ENCODE assay signal across 9 mouse cellular contexts in genomic region chr4:43823845-43824337, GRCm38 (mm10). TPM values are rescaled to one million over a fixed set of nuclear protein-coding genes. Genes with fewer than 3 reads are reported as not detected.
DNase-seq lines count a peak whose midpoint lies in the region; ATAC-seq and TF ChIP-seq lines count a peak whose summit lies in the region.
"Had no signal": no experiment of that assay in that cellular context is flagged by ENCODE, and none has a peak within 500 bp of the region (broad histone marks: within the 10 kb centered on the region; RNA-seq: fewer than 3 reads in every experiment).

Olfr156 (minus strand) TSS chr4:43823895.

- no peaks in the 10 kb centered on the region for H3K27me3 ChIP-seq in forebrain, postnatal 0 days (ENCODE audit: insufficient read depth, low read length)
- H3K27me3 ChIP-seq in forebrain, embryonic 15.5 days, result no peaks in the 10 kb centered on the region
- no peaks in the 10 kb centered on the region for H3K27me3 ChIP-seq in liver, adult 2 months (ENCODE audit: control insufficient read depth, insufficient read depth, low read length)
- H3K27me3 ChIP-seq in liver, embryonic 12.5 days (replicated peaks), result no peaks in the 10 kb centered on the region

- H3K9ac ChIP-seq in forebrain, postnatal 0 days, result no peak within 1 kb of the TSS
- no peak within 1 kb of the TSS for H3K9ac ChIP-seq in forebrain, embryonic 15.5 days (replicated peaks)
- no peak within 1 kb of the TSS for H3K9ac ChIP-seq in liver, adult 2 months (ENCODE audit: low read depth, low read length)
- no peak within 1 kb of the TSS for H3K9ac ChIP-seq in liver, embryonic 12.5 days

- DNase-seq in forebrain, postnatal 0 days, result peak; percentile 8
- DNase-seq in liver, adult 2 months (ENCODE audit: extremely low read depth, low read depth, low spot score), result no peak
- DNase-seq in embryo, embryonic 11.5 days (ENCODE audit: low read depth, low spot score), result peak; percentile 31
- DNase-seq in cerebellum, adult 11-12 months, result no peak
- DNase-seq in spleen, adult 18-20 months, result no peak

- TF ChIP-seq POLR2A in liver, adult 2 months (IDR thresholded peaks at IDR 0.05; ENCODE audit: extremely low read depth, insufficient read depth, low read length), result no peak

- H3K4me1 ChIP-seq in forebrain, postnatal 0 days (ENCODE audit: insufficient read depth), result no peaks in the 10 kb centered on the region
- H3K4me1 ChIP-seq in forebrain, embryonic 15.5 days, result no peaks in the 10 kb centered on the region
- H3K4me1 ChIP-seq in liver, adult 2 months (ENCODE audit: control insufficient read depth, insufficient read depth, low read length), result no peaks in the 10 kb centered on the region
- H3K4me1 ChIP-seq in liver, embryonic 12.5 days, result no peaks in the 10 kb centered on the region

- no peaks in the 10 kb centered on the region for H3K9me3 ChIP-seq in forebrain, postnatal 0 days (ENCODE audit: low read length)
- H3K9me3 ChIP-seq in forebrain, embryonic 15.5 days, result no peaks in the 10 kb centered on the region
- H3K9me3 ChIP-seq in liver, embryonic 12.5 days (replicated peaks), result no peaks in the 10 kb centered on the region

- no peaks in the 10 kb centered on the region for H3K36me3 ChIP-seq in forebrain, postnatal 0 days (ENCODE audit: insufficient read depth)
- H3K36me3 ChIP-seq in forebrain, embryonic 15.5 days, result no peaks in the 10 kb centered on the region
- no peaks in the 10 kb centered on the region for H3K36me3 ChIP-seq in liver, adult 2 months (ENCODE audit: control insufficient read depth, insufficient read depth, low read length)
- H3K36me3 ChIP-seq in liver, embryonic 12.5 days, result no peaks in the 10 kb centered on the region

- no peak within 1 kb of the TSS for H3K4me3 ChIP-seq in forebrain, postnatal 0 days (ENCODE audit: low read depth, low read length)
- H3K4me3 ChIP-seq in forebrain, embryonic 15.5 days, result no peak within 1 kb of the TSS
- no peak within 1 kb of the TSS for H3K4me3 ChIP-seq in liver, adult 2 months (ENCODE audit: insufficient read depth, low read depth, low read length)
- H3K4me3 ChIP-seq in liver, embryonic 12.5 days, result no peak within 1 kb of the TSS

- H3K27ac ChIP-seq in forebrain, postnatal 0 days (ENCODE audit: low read depth, low read length), result no peak within 1 kb of the TSS
- H3K27ac ChIP-seq in forebrain, embryonic 15.5 days (replicated peaks), result no peak within 1 kb of the TSS
- no peak within 1 kb of the TSS for H3K27ac ChIP-seq in liver, adult 2 months (replicated peaks; ENCODE audit: insufficient read depth, low read depth, low read length)
- H3K27ac ChIP-seq in liver, embryonic 12.5 days, result no peak within 1 kb of the TSS

- WGBS in forebrain, postnatal 0 days, result 12% methylated on average over 7 of the region's 7 CpGs
- WGBS in forebrain, embryonic 15.5 days, result 14% methylated on average over 7 of the region's 7 CpGs
- 28% methylated on average over 7 of the region's 7 CpGs for WGBS in liver, adult 2 months
- 23% methylated on average over 7 of the region's 7 CpGs for WGBS in liver, embryonic 12.5 days (ENCODE audit: insufficient replicate concordance)

- H3K79me2 ChIP-seq in liver, adult 2 months (ENCODE audit: control insufficient read depth, insufficient read depth, low read length), result no peaks in the 10 kb centered on the region

- no peak within 1 kb of the TSS for H3K4me2 ChIP-seq in forebrain, postnatal 0 days (ENCODE audit: low read depth)
- no peak within 1 kb of the TSS for H3K4me2 ChIP-seq in forebrain, embryonic 15.5 days (replicated peaks)
- H3K4me2 ChIP-seq in liver, embryonic 12.5 days, result no peak within 1 kb of the TSS

- peak; percentile 68 for TF ChIP-seq CTCF in forebrain, postnatal 0 days (IDR thresholded peaks at IDR 0.05; ENCODE audit: low read depth)
- TF ChIP-seq CTCF in liver, adult 2 months (IDR thresholded peaks at IDR 0.05; ENCODE audit: low read depth, low read length), result peak; percentile 37

- ATAC-seq in forebrain, postnatal 0 days, result 0 out of 2 replicates have a peak, but pooled peaks have one; percentile 43
- no peak for ATAC-seq in forebrain, embryonic 15.5 days (replicated peaks)
- ATAC-seq in liver, embryonic 12.5 days, result no peak
- ATAC-seq in megakaryocyte progenitor cell, adult 5-6 weeks (replicated peaks; ENCODE audit: poor library complexity), result 0 out of 2 replicates have a peak, but pooled peaks have one; percentile 29

RNA-seq across cellular contexts. Expression of gene Olfr156, which starts in this region (rescaled TPM):
- not detected in 2 replicates for total RNA-seq in forebrain, postnatal 0 days (2014; rRNA removed)
- not detected in 2 replicates for polyA plus RNA-seq in forebrain, postnatal 0 days (2015; fragmentation: Nextera tagmentation; extraction: Ambion mirVana)
- polyA plus RNA-seq in forebrain, embryonic 15.5 days (2015; fragmentation: Nextera tagmentation; extraction: Ambion mirVana), result not detected in 2 replicates
- not detected in 2 replicates for total RNA-seq in liver, adult 2 months (2014; rRNA removed)
- polyA plus RNA-seq in liver, adult 2 months (2012; rRNA removed), result not detected in 2 replicates
- polyA plus RNA-seq in liver, embryonic 12.5 days (2016; fragmentation: Nextera tagmentation; extraction: Ambion mirVana), result not detected in 2 replicates
- total RNA-seq in megakaryocyte progenitor cell, adult 5-6 weeks (2015), result not detected in 2 replicates
- total RNA-seq in megakaryocyte progenitor cell, adult 5-6 weeks (2017), result not detected in 2 replicates
- polyA plus RNA-seq: heart, embryonic 14.5 days had no signal

Comparison
In these comparisons a context has a peak if more than half of its experiments do, and no peak if none do; other contexts are left out.
1. Peak in DNase-seq and ATAC-seq in forebrain, postnatal 0 days; RNA of the gene not detected or under 1 TPM.
2. Peak in ATAC-seq in megakaryocyte progenitor cell, adult 5-6 weeks; RNA of the gene not detected or under 1 TPM.